Mouse (Mus musculus) midbrain, embryonic 12.5 days (tissue): ENCODE results near the gene Lhfp. TPM values are rescaled to one million over a fixed set of nuclear protein-coding genes. Genes with fewer than 3 reads are reported as not detected.

Experiments
- ATAC-seq: fragments of 200-750 bp; cut with Nextera tagmentation; 2 replicates; pipeline ENCODE4 v1.8.0; 2017; ENCODE audit warnings: low read depth, moderate TSS enrichment, moderate library complexity; ENCODE audit not compliant: low FRiP score
- H3K27ac ChIP-seq: fragments of 300-500 bp; sonication (generic); replicated peaks from 2 replicates; pipeline ENCODE4 v1.5.1; 2016; ENCODE audit warnings: mild to moderate bottlenecking
- H3K27me3 ChIP-seq: fragments of 300-500 bp; sonication (generic); 2 replicates; pipeline ENCODE4 v1.6.1; 2016; ENCODE audit warnings: mild to moderate bottlenecking
- H3K36me3 ChIP-seq: fragments of 300-500 bp; sonication (generic); 2 replicates; pipeline ENCODE4 v1.6.1; 2016
- H3K4me1 ChIP-seq: fragments of 300-500 bp; sonication (generic); 2 replicates; pipeline ENCODE4 v1.6.1; 2016
- H3K4me2 ChIP-seq: fragments of 300-500 bp; sonication (generic); replicated peaks from 2 replicates; pipeline ENCODE4 v1.6.1; 2016; ENCODE audit warnings: mild to moderate bottlenecking, moderate library complexity
- H3K4me3 ChIP-seq: fragments of 300-500 bp; sonication (generic); 2 replicates; pipeline ENCODE4 v1.5.1; 2016; ENCODE audit warnings: mild to moderate bottlenecking
- H3K9ac ChIP-seq: fragments of 300-500 bp; sonication (generic); replicated peaks from 2 replicates; pipeline ENCODE4 v1.6.1; 2016; ENCODE audit warnings: mild to moderate bottlenecking, moderate library complexity
- H3K9me3 ChIP-seq: fragments of 300-500 bp; sonication (generic); 2 replicates; pipeline ENCODE4 v1.6.1; 2016; ENCODE audit warnings: mild to moderate bottlenecking
- WGBS: fragments of 180-500 bp; shearing (Covaris S2); methylation state at CpG from one replicate; pipeline ENCODE4 v1.1.7; 2016; 5-methylcytosine and 5-hydroxymethylcytosine counted together
- polyA plus RNA-seq: library from polyadenylated mRNA; unstranded; fragments of >200 nt; fragmentation: Nextera tagmentation; extraction: Ambion mirVana; gene quantifications from 2 replicates; pipeline ENCODE4 v1.2.1, GENCODE M21; 2016

Lhfp gene
- polyA plus RNA-seq, 1 experiment from 2014 or later, result 49.4 TPM

GRCm38 (mm10) chr3:53044238-53044637 is 2.9 kb downstream of the Lhfp start:
- Histone ChIP-seq H3K36me3 (no peaks in the 10 kb centered on the region), H3K9me3 (no peaks in the 10 kb centered on the region), H3K27ac (no peak overlapping the region), H3K9ac (no peak overlapping the region), H3K4me2 (peak overlapping the region; percentile 37), H3K4me3 (peak overlapping the region; percentile 1; the same call in 1 of the 2 replicates), H3K4me1 (peaks cover 17% of the 10 kb centered on the region; the same call in 1 of the 2 replicates), H3K27me3 (peaks cover 24% of the 10 kb centered on the region)
- 76% methylated on average over 7 of the region's 7 CpGs for WGBS
- ATAC-seq, result no peak

GRCm38 (mm10) chr3:53044682-53045299 is 3.5 kb downstream of the Lhfp start:
- Histone ChIP-seq H3K4me2 (peak overlapping the region; percentile 37), H3K27me3 (peaks cover 23% of the 10 kb centered on the region), H3K4me1 (peaks cover 17% of the 10 kb centered on the region; the same call in 1 of the 2 replicates), H3K36me3 (no peaks in the 10 kb centered on the region), H3K9me3 (no peaks in the 10 kb centered on the region), H3K27ac (no peak overlapping the region), H3K9ac (no peak overlapping the region), H3K4me3 (peak overlapping the region; percentile 1; the same call in 1 of the 2 replicates)
- ATAC-seq, result no peak
- whole genome bisulfite sequencing, result 67% methylated on average over 11 of the region's 11 CpGs

- no peak for ATAC-seq
- no peak overlapping the region for H3K4me3 ChIP-seq
Measured at GRCm38 (mm10) chr3:53045697-53046096, 4.4 kb downstream of the Lhfp start.

GRCm38 (mm10) chr3:53046371-53046770 is 5.0 kb downstream of the Lhfp start:
- 87% methylated on average over 6 of the region's 6 CpGs for WGBS
- Histone ChIP-seq H3K4me1 (peaks cover 12% of the 10 kb centered on the region; the same call in 1 of the 2 replicates), H3K9ac (no peak overlapping the region), H3K4me2 (no peak overlapping the region), H3K27ac (no peak overlapping the region), H3K36me3 (no peaks in the 10 kb centered on the region), H3K9me3 (no peaks in the 10 kb centered on the region), H3K4me3 (no peak overlapping the region), H3K27me3 (peaks cover 8% of the 10 kb centered on the region; the same call in 1 of the 2 replicates)
- no peak for ATAC-seq

More at GRCm38 (mm10) chr3:53045697-53046096, 4.4 kb downstream of the Lhfp start:
- Histone ChIP-seq H3K27ac (no peak overlapping the region), H3K9ac (no peak overlapping the region), H3K4me1 (peaks cover 16% of the 10 kb centered on the region; the same call in 1 of the 2 replicates), H3K9me3 (no peaks in the 10 kb centered on the region), H3K36me3 (no peaks in the 10 kb centered on the region), H3K27me3 (peaks cover 14% of the 10 kb centered on the region; the same call in 1 of the 2 replicates), H3K4me2 (0 out of 2 replicates have a peak overlapping the region, but pooled peaks have one; percentile 7)
- 84% methylated on average over 4 of the region's 4 CpGs for WGBS

GRCm38 (mm10) chr3:53052385-53052784 is 11.1 kb downstream of the Lhfp start:
- no peak overlapping the region for H3K4me3 ChIP-seq
- no peak overlapping the region for H3K27ac ChIP-seq
- H3K4me1 ChIP-seq, result peaks cover 3% of the 10 kb centered on the region; the same call in 1 of the 2 replicates
- no peak overlapping the region for H3K4me2 ChIP-seq
- WGBS, result 26% methylated on average over 8 of the region's 8 CpGs
- H3K36me3 ChIP-seq, result no peaks in the 10 kb centered on the region
- no peak overlapping the region for H3K9ac ChIP-seq
- no peaks in the 10 kb centered on the region for H3K27me3 ChIP-seq
- no peak for ATAC-seq
- H3K9me3 ChIP-seq, result no peaks in the 10 kb centered on the region

- Histone ChIP-seq H3K4me1 (peaks cover 3% of the 10 kb centered on the region; the same call in 1 of the 2 replicates), H3K27me3 (no peaks in the 10 kb centered on the region), H3K27ac (no peak overlapping the region), H3K4me2 (no peak overlapping the region), H3K9ac (no peak overlapping the region), H3K36me3 (no peaks in the 10 kb centered on the region), H3K9me3 (no peaks in the 10 kb centered on the region), H3K4me3 (no peak overlapping the region)
- 90% methylated on average over 10 of the region's 10 CpGs for WGBS
- ATAC-seq, result no peak
Measured at GRCm38 (mm10) chr3:53056430-53056829, 15.1 kb downstream of the Lhfp start.

GRCm38 (mm10) chr3:53059959-53060358 is 18.6 kb downstream of the Lhfp start:
- 83% methylated on average over 2 of the region's 2 CpGs for WGBS

GRCm38 (mm10) chr3:53063423-53064147 is 22.3 kb downstream of the Lhfp start:
- no peak overlapping the region for H3K4me3 ChIP-seq
- no peak overlapping the region for H3K9ac ChIP-seq
- WGBS, result 67% methylated on average over 13 of the region's 13 CpGs
- H3K36me3 ChIP-seq, result no peaks in the 10 kb centered on the region
- H3K27ac ChIP-seq, result no peak overlapping the region
- H3K4me2 ChIP-seq, result no peak overlapping the region
- 0 out of 2 replicates have a peak, but pooled peaks cover 4% of the 10 kb centered on the region for H3K4me1 ChIP-seq
- no peak for ATAC-seq
- no peaks in the 10 kb centered on the region for H3K27me3 ChIP-seq
- no peaks in the 10 kb centered on the region for H3K9me3 ChIP-seq

More at GRCm38 (mm10) chr3:53059959-53060358, 18.6 kb downstream of the Lhfp start:
- no peaks in the 10 kb centered on the region for H3K9me3 ChIP-seq
- H3K4me1 ChIP-seq, result 0 out of 2 replicates have a peak, but pooled peaks cover 4% of the 10 kb centered on the region
- no peak overlapping the region for H3K27ac ChIP-seq
- H3K36me3 ChIP-seq, result no peaks in the 10 kb centered on the region
- no peak overlapping the region for H3K9ac ChIP-seq
- H3K4me2 ChIP-seq, result no peak overlapping the region
- no peak for ATAC-seq
- H3K4me3 ChIP-seq, result no peak overlapping the region
- H3K27me3 ChIP-seq, result no peaks in the 10 kb centered on the region

GRCm38 (mm10) chr3:53065267-53066094 is 24.2 kb downstream of the Lhfp start:
- H3K27ac ChIP-seq, result no peak overlapping the region
- H3K4me1 ChIP-seq, result 0 out of 2 replicates have a peak, but pooled peaks cover 4% of the 10 kb centered on the region
- H3K27me3 ChIP-seq, result no peaks in the 10 kb centered on the region
- H3K36me3 ChIP-seq, result no peaks in the 10 kb centered on the region
- H3K9me3 ChIP-seq, result no peaks in the 10 kb centered on the region
- WGBS, result 89% methylated on average over 13 of the region's 13 CpGs
- H3K4me3 ChIP-seq, result no peak overlapping the region
- no peak overlapping the region for H3K4me2 ChIP-seq
- no peak overlapping the region for H3K9ac ChIP-seq
- no peak for ATAC-seq

- Histone ChIP-seq H3K9ac (no peak overlapping the region), H3K9me3 (no peaks in the 10 kb centered on the region), H3K36me3 (no peaks in the 10 kb centered on the region), H3K27ac (no peak overlapping the region), H3K4me2 (no peak overlapping the region), H3K4me1 (0 out of 2 replicates have a peak, but pooled peaks cover 4% of the 10 kb centered on the region), H3K27me3 (no peaks in the 10 kb centered on the region), H3K4me3 (no peak overlapping the region)
- 85% methylated on average over 4 of the region's 4 CpGs for WGBS
- ATAC-seq, result no peak
Measured at GRCm38 (mm10) chr3:53066095-53066372, 24.7 kb downstream of the Lhfp start.

- no peak for ATAC-seq
- H3K4me3 ChIP-seq, result no peak overlapping the region
- no peak overlapping the region for H3K27ac ChIP-seq
- H3K4me1 ChIP-seq, result 0 out of 2 replicates have a peak, but pooled peaks cover 4% of the 10 kb centered on the region
- no peaks in the 10 kb centered on the region for H3K36me3 ChIP-seq
- H3K9ac ChIP-seq, result no peak overlapping the region
- WGBS, result 90% methylated on average over 5 of the region's 5 CpGs
- H3K9me3 ChIP-seq, result no peaks in the 10 kb centered on the region
- no peak overlapping the region for H3K4me2 ChIP-seq
- H3K27me3 ChIP-seq, result no peaks in the 10 kb centered on the region
Measured at GRCm38 (mm10) chr3:53068399-53068798, 27.1 kb downstream of the Lhfp start.
